Mouse (Mus musculus): ENCODE measurements around the gene 4930556J24Rik. TPM values are rescaled to one million over a fixed set of nuclear protein-coding genes. Genes with fewer than 3 reads are reported as not detected.
A peak's percentile ranks its signal among the peaks of the same experiment; 100 is the strongest.
"Not testable (repeated sequence)": the region's sequence is repeated elsewhere in the genome, so short reads cannot be mapped to it uniquely, and the experiment has no call there.

Gene 4930556J24Rik
- polyA plus RNA-seq, 1 experiment from 2014 or later: not detected

- Histone ChIP-seq H3K9me3 (replicated peaks) (no peaks in the 10 kb centered on the region), H3K27ac (no peak overlapping the region), H3K36me3 (peaks cover 67% of the 10 kb centered on the region), H3K4me3 (no peak overlapping the region), H3K4me2 (no peak overlapping the region), H3K27me3 (no peaks in the 10 kb centered on the region), H3K9ac (no peak overlapping the region), H3K4me1 (replicated peaks) (peaks cover under 1% of the 10 kb centered on the region)
- no peak for ATAC-seq (replicated peaks; ENCODE audit: insufficient number of reproducible peaks, insufficient read depth, low FRiP score, low read depth)
- 89% methylated on average over 7 of the region's 7 CpGs for WGBS
Measured at GRCm38 (mm10) chr11:3970361-3970760, 6.2 kb downstream of the 4930556J24Rik start.

GRCm38 (mm10) chr11:3969837-3970236 is 6.7 kb downstream of the 4930556J24Rik start:
- H3K4me3 ChIP-seq: no peak overlapping the region
- H3K4me1 ChIP-seq (replicated peaks): peaks cover 6% of the 10 kb centered on the region
- ATAC-seq (replicated peaks; ENCODE audit: insufficient number of reproducible peaks, insufficient read depth, low FRiP score, low read depth): no peak
- H3K9ac ChIP-seq: no peak overlapping the region
- H3K27me3 ChIP-seq: no peaks in the 10 kb centered on the region
- H3K4me2 ChIP-seq: no peak overlapping the region
- H3K36me3 ChIP-seq: peaks cover 62% of the 10 kb centered on the region
- no peak overlapping the region for H3K27ac ChIP-seq
- 78% methylated on average over 3 of the region's 3 CpGs for WGBS
- H3K9me3 ChIP-seq (replicated peaks): no peaks in the 10 kb centered on the region

- peak overlapping the region; percentile 72 for H3K9ac ChIP-seq
- H3K36me3 ChIP-seq: peaks cover 13% of the 10 kb centered on the region
- WGBS: 13% methylated on average over 11 of the region's 11 CpGs
- H3K27ac ChIP-seq: peak overlapping the region; percentile 69; the same call in 1 of the 2 replicates
- H3K4me1 ChIP-seq (replicated peaks): peaks cover 17% of the 10 kb centered on the region
- ATAC-seq (replicated peaks; ENCODE audit: insufficient number of reproducible peaks, insufficient read depth, low FRiP score, low read depth): no peak
- no peaks in the 10 kb centered on the region for H3K9me3 ChIP-seq (replicated peaks)
- peak overlapping the region; percentile 83 for H3K4me2 ChIP-seq
- no peaks in the 10 kb centered on the region for H3K27me3 ChIP-seq
- H3K4me3 ChIP-seq: peak overlapping the region; percentile 70
Measured at GRCm38 (mm10) chr11:3964416-3965172, 12.0 kb downstream of the 4930556J24Rik start.

DNA sequence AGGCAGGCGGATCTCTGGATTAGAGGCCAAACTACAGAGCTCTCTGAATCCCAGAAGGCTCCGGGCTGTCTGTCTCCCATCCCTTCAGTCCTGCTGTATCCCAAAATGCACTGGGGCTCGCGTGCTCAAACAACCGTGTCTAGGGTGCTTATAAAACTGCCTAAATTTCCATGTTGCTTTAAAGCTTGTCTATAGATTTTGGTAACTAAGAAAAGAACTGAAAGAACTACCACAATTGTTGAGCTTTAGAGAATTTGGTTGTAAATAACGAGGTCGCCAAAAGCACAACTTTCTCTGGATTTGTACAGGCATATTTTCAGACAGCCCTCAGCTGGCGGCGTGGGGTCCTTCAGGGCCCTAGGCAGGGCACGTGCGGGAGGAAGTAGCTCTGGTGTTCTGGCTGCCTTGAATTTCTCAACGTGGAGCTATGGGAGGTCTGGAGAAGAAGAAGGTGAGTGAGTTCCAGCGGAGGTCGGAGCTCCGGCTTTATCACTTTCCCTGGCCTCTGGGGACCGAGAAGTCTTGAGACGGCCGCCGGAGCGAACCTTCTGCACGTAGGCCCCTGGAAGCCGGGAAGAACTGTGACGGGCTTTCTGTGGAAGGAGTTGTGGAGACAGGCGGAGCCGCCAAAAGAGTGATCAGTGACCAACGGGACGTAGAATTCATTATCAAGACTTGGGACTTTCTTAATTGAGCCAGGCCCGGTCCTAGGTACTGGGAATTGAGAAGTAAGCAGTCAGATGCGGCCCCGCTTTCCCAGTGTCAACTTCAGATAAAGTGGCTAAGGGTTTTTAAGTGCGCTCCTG is 12.8 kb downstream of the 4930556J24Rik start, which contains the start of gene Pes1:
TSS of gene Pes1 (plus strand) at position 366 of the 806 bp plus-strand sequence.
- Histone ChIP-seq H3K4me1 (replicated peaks) (peaks cover 17% of the 10 kb centered on the region), H3K36me3 (peaks cover 7% of the 10 kb centered on the region; the same call in 1 of the 2 replicates), H3K27me3 (no peaks in the 10 kb centered on the region), H3K9me3 (replicated peaks) (no peaks in the 10 kb centered on the region), H3K27ac (peak within 1 kb of the TSS; percentile 69), H3K4me3 (peak within 1 kb of the TSS; percentile 70), H3K4me2 (peak within 1 kb of the TSS; percentile 83), H3K9ac (peak within 1 kb of the TSS; percentile 72)
- ATAC-seq (replicated peaks; ENCODE audit: insufficient number of reproducible peaks, insufficient read depth, low FRiP score, low read depth): peak; percentile 88
- WGBS: under 1% methylated on average over 31 of the region's 31 CpGs

- Histone ChIP-seq H3K27me3 (no peaks in the 10 kb centered on the region), H3K4me3 (peak overlapping the region; percentile 70), H3K27ac (peak overlapping the region; percentile 69), H3K4me1 (replicated peaks) (peaks cover 17% of the 10 kb centered on the region), H3K9ac (no peak overlapping the region), H3K9me3 (replicated peaks) (no peaks in the 10 kb centered on the region), H3K36me3 (peaks cover 3% of the 10 kb centered on the region; the same call in 1 of the 2 replicates), H3K4me2 (peak overlapping the region; percentile 83)
- 81% methylated on average over 10 of the region's 10 CpGs for WGBS
- ATAC-seq (replicated peaks; ENCODE audit: insufficient number of reproducible peaks, insufficient read depth, low FRiP score, low read depth): no peak
Measured at GRCm38 (mm10) chr11:3963155-3963554, 13.4 kb downstream of the 4930556J24Rik start.

DNA sequence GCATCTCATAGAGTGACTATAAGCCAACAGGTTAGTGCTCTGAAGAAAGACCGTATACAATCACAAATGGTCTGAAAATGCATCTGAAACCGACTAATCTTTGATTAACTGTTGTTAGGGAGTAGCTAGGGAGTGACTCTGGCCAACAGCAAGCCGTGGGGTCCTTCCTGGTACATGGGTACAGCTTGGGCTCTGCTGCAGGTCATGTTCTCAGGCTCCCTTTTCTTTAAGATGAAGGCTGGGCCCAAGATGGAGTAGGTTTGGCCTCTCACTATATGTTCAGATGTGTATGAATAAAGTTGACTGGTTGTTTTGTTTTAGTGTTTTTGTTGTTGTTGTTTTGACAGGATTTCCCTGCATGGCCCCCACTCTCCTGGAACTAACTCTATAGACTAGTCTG is 14.8 kb downstream of the 4930556J24Rik start:
- Histone ChIP-seq H3K9me3 (replicated peaks) (no peaks in the 10 kb centered on the region), H3K27ac (no peak overlapping the region), H3K4me2 (no peak overlapping the region), H3K27me3 (no peaks in the 10 kb centered on the region), H3K36me3 (no peaks in the 10 kb centered on the region), H3K4me1 (replicated peaks) (peaks cover 17% of the 10 kb centered on the region), H3K4me3 (no peak overlapping the region), H3K9ac (no peak overlapping the region)
- WGBS: 59% methylated on average over 3 of the region's 3 CpGs
- no peak for ATAC-seq (replicated peaks; ENCODE audit: insufficient number of reproducible peaks, insufficient read depth, low FRiP score, low read depth)

- Histone ChIP-seq H3K4me2 (no peak overlapping the region), H3K27me3 (no peaks in the 10 kb centered on the region), H3K36me3 (no peaks in the 10 kb centered on the region), H3K4me3 (no peak overlapping the region), H3K4me1 (replicated peaks) (peaks cover 17% of the 10 kb centered on the region), H3K9me3 (replicated peaks) (no peaks in the 10 kb centered on the region), H3K27ac (no peak overlapping the region), H3K9ac (no peak overlapping the region)
- WGBS: 53% methylated on average over 2 of the region's 2 CpGs
- no peak for ATAC-seq (replicated peaks; ENCODE audit: insufficient number of reproducible peaks, insufficient read depth, low FRiP score, low read depth)
Measured at GRCm38 (mm10) chr11:3960901-3961300, 15.7 kb downstream of the 4930556J24Rik start.

DNA sequence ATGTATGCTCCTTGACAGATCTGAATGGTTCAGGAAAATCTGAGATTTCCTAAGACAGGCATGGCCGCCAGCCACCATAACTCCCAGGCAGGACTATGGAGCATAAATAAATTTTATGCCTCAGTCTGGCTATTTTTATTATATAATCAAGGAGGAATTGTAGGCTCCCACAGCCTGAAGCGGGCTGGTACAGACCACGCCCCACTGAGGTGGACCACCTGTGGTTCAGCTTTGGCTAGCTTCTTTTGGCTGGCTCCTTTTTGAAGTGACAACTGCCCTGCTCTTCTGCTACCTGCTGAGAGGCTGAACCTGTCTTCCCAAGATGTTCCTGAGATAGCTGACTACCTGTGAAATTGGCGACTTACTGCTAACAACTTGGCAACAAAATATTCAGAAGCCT is 21.2 kb downstream of the 4930556J24Rik start:
- not testable (repeated sequence) for H3K9ac ChIP-seq; H3K4me3 ChIP-seq; H3K27me3 ChIP-seq; H3K4me1 ChIP-seq (replicated peaks); H3K36me3 ChIP-seq; H3K27ac ChIP-seq; ATAC-seq (replicated peaks; ENCODE audit: insufficient number of reproducible peaks, insufficient read depth, low FRiP score, low read depth); H3K9me3 ChIP-seq (replicated peaks); H3K4me2 ChIP-seq
- 70% methylated on average over 4 of the region's 4 CpGs for WGBS

GRCm38 (mm10) chr11:3954876-3955275 is 21.7 kb downstream of the 4930556J24Rik start:
- not testable (repeated sequence) for H3K4me3 ChIP-seq; H3K27me3 ChIP-seq; H3K36me3 ChIP-seq; H3K9ac ChIP-seq; H3K27ac ChIP-seq; H3K4me1 ChIP-seq (replicated peaks); ATAC-seq (replicated peaks; ENCODE audit: insufficient number of reproducible peaks, insufficient read depth, low FRiP score, low read depth); H3K9me3 ChIP-seq (replicated peaks); H3K4me2 ChIP-seq
- WGBS: 81% methylated on average over 5 of the region's 5 CpGs

DNA sequence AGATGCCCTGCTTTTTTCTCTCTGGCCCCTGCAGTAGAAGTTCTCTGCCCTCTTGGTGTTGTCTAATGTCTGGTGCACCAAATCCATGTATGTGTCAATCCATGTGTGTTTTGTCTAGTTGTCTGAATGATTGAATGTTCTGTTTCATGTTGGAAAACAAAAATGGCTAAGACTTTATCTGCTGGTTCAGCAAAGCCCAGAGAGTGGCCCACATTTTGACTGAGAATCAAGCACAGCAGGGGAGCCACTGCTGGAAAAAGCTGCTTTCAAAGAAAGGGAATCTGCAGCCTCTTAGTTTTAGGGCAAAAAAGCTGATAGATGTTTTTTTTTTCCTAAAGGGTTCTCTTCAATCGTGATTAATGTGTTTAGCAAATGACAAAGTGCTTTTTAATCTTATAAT is 30.2 kb downstream of the 4930556J24Rik start:
- Histone ChIP-seq H3K27me3 (peaks cover 11% of the 10 kb centered on the region; the same call in 1 of the 2 replicates), H3K4me3 (no peak overlapping the region), H3K9ac (no peak overlapping the region), H3K27ac (no peak overlapping the region), H3K4me2 (no peak overlapping the region), H3K36me3 (no peaks in the 10 kb centered on the region), H3K9me3 (replicated peaks) (no peaks in the 10 kb centered on the region), H3K4me1 (replicated peaks) (no peaks in the 10 kb centered on the region)
- 25% methylated on average over 1 of the region's 1 CpGs for WGBS
- no peak for ATAC-seq (replicated peaks; ENCODE audit: insufficient number of reproducible peaks, insufficient read depth, low FRiP score, low read depth)

DNA sequence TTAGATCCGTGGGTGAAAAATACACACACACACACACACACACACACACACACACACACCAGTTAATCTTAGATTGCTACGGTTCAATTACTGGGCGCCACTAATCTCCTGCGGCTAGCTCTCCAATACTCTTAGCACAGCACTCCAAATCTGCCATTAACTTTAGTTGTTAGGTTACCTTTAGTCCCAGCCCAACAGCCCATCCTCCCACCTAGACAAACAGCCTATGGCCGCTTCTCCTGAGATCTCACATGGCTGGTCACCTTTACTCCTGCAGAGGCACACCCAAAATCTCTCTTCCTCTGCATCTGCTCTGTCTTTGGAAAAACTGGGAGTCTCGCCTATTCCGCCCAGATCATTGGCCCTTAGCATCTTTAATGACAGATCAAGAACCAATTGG is 35.2 kb downstream of the 4930556J24Rik start:
- Histone ChIP-seq H3K9me3 (replicated peaks) (no peaks in the 10 kb centered on the region), H3K4me3 (no peak overlapping the region), H3K27me3 (peaks cover 10% of the 10 kb centered on the region; the same call in 1 of the 2 replicates), H3K36me3 (no peaks in the 10 kb centered on the region), H3K4me2 (no peak overlapping the region), H3K27ac (no peak overlapping the region), H3K4me1 (replicated peaks) (no peaks in the 10 kb centered on the region), H3K9ac (no peak overlapping the region)
- 79% methylated on average over 7 of the region's 7 CpGs for WGBS
- no peak for ATAC-seq (replicated peaks; ENCODE audit: insufficient number of reproducible peaks, insufficient read depth, low FRiP score, low read depth)

Data from heart, embryonic 15.5 days (tissue).